Mouse (Mus musculus) ES-Bruce4 (cell line): Measurements from ENCODE around the gene Rab4b.

Experiments
- EP300 ChIP-seq: IDR thresholded peaks from 2 replicates; pipeline ENCODE4 v1.6.1; 2011; ENCODE audit warnings: low read depth, low read length; ENCODE audit not compliant: insufficient read depth
- POLR2A ChIP-seq: IDR thresholded peaks from one replicate; pipeline ENCODE4 v1.8.1; 2011; ENCODE audit warnings: low read length; ENCODE audit not compliant: insufficient read depth

DNA sequence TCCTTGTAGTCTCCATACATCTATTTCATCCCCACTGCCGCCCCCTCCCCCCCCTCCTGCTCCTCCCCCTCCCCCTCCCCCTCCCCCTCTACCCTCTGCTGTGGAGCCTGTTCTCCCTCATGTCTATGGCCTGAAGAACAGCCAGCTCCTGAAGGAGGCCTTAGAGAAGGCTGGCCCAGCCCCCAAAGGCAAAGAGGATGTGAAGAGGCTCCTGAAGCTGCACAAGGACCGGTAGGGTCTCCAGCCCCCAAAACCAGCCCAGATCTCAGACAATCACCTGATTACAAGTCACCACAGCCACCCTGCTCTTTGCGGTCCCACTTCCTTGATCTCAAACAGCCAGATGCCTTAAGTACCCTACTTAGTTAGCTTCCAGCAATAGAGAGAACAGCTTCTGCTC is 18.4 kb upstream of the Rab4b start:
- TF ChIP-seq POLR2A (no peak), EP300 (no peak)
